Mouse (Mus musculus) hindbrain, embryonic 15.5 days (tissue): ENCODE data around the gene Dapk2. TPM values are rescaled to one million over a fixed set of nuclear protein-coding genes. Genes with fewer than 3 reads are reported as not detected.
A peak's percentile ranks its signal among the peaks of the same experiment; 100 is the strongest.

Experiments used
- ATAC-seq: fragments of 200-750 bp; cut with Nextera tagmentation; 2 replicates; pipeline ENCODE4 v1.8.0; 2017; ENCODE audit warnings: low read depth, moderate number of reproducible peaks, moderate TSS enrichment; ENCODE audit not compliant: low FRiP score
- H3K27ac ChIP-seq: fragments of 300-500 bp; sonication (generic); replicated peaks from 2 replicates; pipeline ENCODE4 v1.5.1; 2015; ENCODE audit warnings: mild to moderate bottlenecking, inconsistent platforms
- H3K27me3 ChIP-seq: fragments of 300-500 bp; sonication (generic); 2 replicates; pipeline ENCODE4 v1.6.1; 2015; ENCODE audit warnings: control low read depth, inconsistent platforms
- H3K36me3 ChIP-seq: fragments of 300-500 bp; sonication (generic); 2 replicates; pipeline ENCODE4 v1.6.1; 2015; ENCODE audit warnings: control low read depth, inconsistent platforms
- H3K4me1 ChIP-seq: fragments of 300-500 bp; sonication (generic); replicated peaks from 2 replicates; pipeline ENCODE4 v1.6.1; 2015; ENCODE audit warnings: control low read depth, inconsistent platforms
- H3K4me2 ChIP-seq: fragments of 300-500 bp; sonication (generic); 2 replicates; pipeline ENCODE4 v1.6.1; 2015; ENCODE audit warnings: moderate library complexity, mild to moderate bottlenecking, inconsistent platforms
- H3K4me3 ChIP-seq: fragments of 300-500 bp; sonication (generic); 2 replicates; pipeline ENCODE4 v1.5.1; 2015; ENCODE audit warnings: mild to moderate bottlenecking, inconsistent platforms
- H3K9ac ChIP-seq: fragments of 300-500 bp; sonication (generic); 2 replicates; pipeline ENCODE4 v1.6.1; 2015; ENCODE audit warnings: inconsistent platforms
- H3K9me3 ChIP-seq: fragments of 300-500 bp; sonication (generic); 2 replicates; pipeline ENCODE4 v1.6.1; 2016; ENCODE audit warnings: control low read depth, inconsistent platforms
- WGBS: fragments of 180-500 bp; shearing (Covaris S2); methylation state at CpG from one replicate; pipeline ENCODE4 v1.1.7; 2015; 5-methylcytosine and 5-hydroxymethylcytosine counted together
- polyA plus RNA-seq: library from polyadenylated mRNA; unstranded; fragments of >200 nt; fragmentation: Nextera tagmentation; extraction: Ambion mirVana; gene quantifications from 2 replicates; pipeline ENCODE4 v1.2.1, GENCODE M21; 2015

The Dapk2 gene
- polyA plus RNA-seq, 1 experiment from 2014 or later: 0.65 TPM

GRCm38 (mm10) chr9:66285901-66286300, 127.9 kb downstream of the Dapk2 start:
- H3K4me2 ChIP-seq: no peak overlapping the region
- 41% methylated on average over 7 of the region's 7 CpGs for WGBS
- no peaks in the 10 kb centered on the region for H3K27me3 ChIP-seq
- no peaks in the 10 kb centered on the region for H3K36me3 ChIP-seq
- H3K9me3 ChIP-seq: no peaks in the 10 kb centered on the region
- no peak for ATAC-seq
- H3K4me1 ChIP-seq: no peaks in the 10 kb centered on the region; the same call in 1 of the 2 replicates
- no peak overlapping the region for H3K27ac ChIP-seq
- no peak overlapping the region for H3K4me3 ChIP-seq
- no peak overlapping the region for H3K9ac ChIP-seq

GRCm38 (mm10) chr9:66290727-66291126, 132.7 kb downstream of the Dapk2 start:
- no peak for ATAC-seq
- H3K27me3 ChIP-seq: no peaks in the 10 kb centered on the region
- H3K4me3 ChIP-seq: no peak overlapping the region
- H3K4me2 ChIP-seq: no peak overlapping the region
- H3K36me3 ChIP-seq: no peaks in the 10 kb centered on the region
- H3K9ac ChIP-seq: no peak overlapping the region
- no peak overlapping the region for H3K27ac ChIP-seq
- H3K9me3 ChIP-seq: no peaks in the 10 kb centered on the region
- peaks cover 5% of the 10 kb centered on the region; the same call in 1 of the 2 replicates for H3K4me1 ChIP-seq
- WGBS: 82% methylated on average over 2 of the region's 2 CpGs

- Histone ChIP-seq H3K27ac (no peak overlapping the region), H3K4me3 (no peak overlapping the region), H3K27me3 (no peaks in the 10 kb centered on the region), H3K36me3 (no peaks in the 10 kb centered on the region), H3K9me3 (no peaks in the 10 kb centered on the region), H3K9ac (no peak overlapping the region), H3K4me2 (no peak overlapping the region), H3K4me1 (peaks cover 5% of the 10 kb centered on the region; the same call in 1 of the 2 replicates)
- 90% methylated on average over 2 of the region's 2 CpGs for WGBS
- ATAC-seq: no peak
These were observed 135.3 kb downstream of the Dapk2 start for GRCm38 (mm10) chr9:66293319-66293718.

DNA sequence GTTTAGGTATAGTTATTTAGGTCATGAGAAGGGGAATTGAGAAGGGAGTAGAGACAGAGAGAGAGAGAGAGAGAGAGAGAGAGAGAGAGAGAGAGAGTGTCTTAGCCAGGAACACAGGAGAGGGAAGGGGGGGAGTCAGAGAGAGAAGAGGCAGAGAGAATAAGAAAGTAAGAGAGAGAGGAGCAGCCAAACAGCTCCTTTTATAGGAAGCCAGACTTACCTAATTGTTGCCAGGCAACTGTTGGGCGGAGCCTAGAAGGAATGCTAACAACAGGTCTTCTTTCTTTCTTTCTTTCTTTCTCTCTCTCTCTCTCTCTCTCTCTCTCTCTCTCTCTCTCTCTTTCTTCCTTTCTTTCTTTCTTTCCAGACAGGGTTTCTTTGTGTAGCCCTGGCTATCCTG, 136.2 kb downstream of the Dapk2 start:
- no peaks in the 10 kb centered on the region for H3K36me3 ChIP-seq
- ATAC-seq: no peak
- 100% methylated on average over 1 of the region's 1 CpGs for WGBS

DNA sequence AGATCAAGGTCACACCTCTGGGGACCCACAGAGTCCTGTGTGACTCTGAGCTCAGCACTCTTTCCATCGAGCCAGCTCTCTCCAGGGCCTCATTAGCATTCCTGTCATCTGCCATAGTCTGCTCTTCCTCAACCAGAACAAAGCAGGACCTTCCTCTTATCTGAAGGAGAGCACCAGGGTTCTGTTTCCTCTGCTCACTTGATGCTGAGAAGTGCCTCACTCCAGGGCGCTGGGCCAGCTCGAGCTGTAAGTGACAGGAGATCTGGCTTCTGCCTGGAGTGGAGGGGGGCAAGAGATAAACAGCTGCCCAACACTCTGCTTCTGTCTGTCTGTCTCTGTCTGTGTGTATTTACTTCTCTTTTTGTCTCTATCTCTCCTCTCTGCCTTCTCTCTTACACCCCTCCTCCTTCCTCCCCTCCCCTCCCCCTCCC, 137.0 kb downstream of the Dapk2 start:
- Histone ChIP-seq H3K4me3 (no peak overlapping the region), H3K4me2 (no peak overlapping the region), H3K9me3 (no peaks in the 10 kb centered on the region), H3K27ac (no peak overlapping the region), H3K27me3 (no peaks in the 10 kb centered on the region), H3K36me3 (no peaks in the 10 kb centered on the region), H3K4me1 (peaks cover 5% of the 10 kb centered on the region; the same call in 1 of the 2 replicates), H3K9ac (no peak overlapping the region)
- 5% methylated on average over 3 of the region's 3 CpGs for WGBS
- ATAC-seq: 0 out of 2 replicates have a peak, but pooled peaks have one; percentile 27

More for the DNA sequence above, 136.2 kb downstream of the Dapk2 start:
- Histone ChIP-seq H3K27me3 (no peaks in the 10 kb centered on the region), H3K4me1 (peaks cover 5% of the 10 kb centered on the region; the same call in 1 of the 2 replicates), H3K9ac (no peak overlapping the region), H3K27ac (no peak overlapping the region), H3K4me2 (no peak overlapping the region), H3K9me3 (no peaks in the 10 kb centered on the region), H3K4me3 (no peak overlapping the region)

DNA sequence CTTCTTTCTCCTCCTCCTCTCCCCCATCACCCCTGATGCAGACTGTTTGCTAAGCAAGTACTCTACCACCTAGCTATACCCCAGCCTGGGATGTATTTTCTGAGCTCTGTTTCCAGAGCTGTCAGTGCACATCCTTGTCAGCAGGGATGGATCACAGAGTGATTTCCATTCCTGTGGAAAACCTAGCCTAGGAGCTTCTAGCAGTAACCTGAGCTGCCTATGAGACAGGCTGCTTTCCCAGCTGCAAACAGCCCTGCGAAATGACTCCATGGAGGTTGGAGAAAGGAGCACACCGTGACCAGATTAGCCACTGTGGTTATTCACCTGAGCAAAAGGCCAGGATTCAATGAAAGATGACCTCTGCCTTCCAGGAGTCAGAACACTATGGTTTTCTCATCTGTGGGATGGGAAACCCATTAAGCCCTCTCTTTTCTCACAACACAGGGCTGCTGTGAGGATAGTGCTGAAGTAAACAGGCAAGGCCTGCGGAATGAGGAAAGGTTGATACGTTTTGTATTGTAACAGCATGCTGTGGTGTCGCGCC, 137.6 kb downstream of the Dapk2 start:
- H3K4me3 ChIP-seq: no peak overlapping the region
- ATAC-seq: no peak
- 79% methylated on average over 6 of the region's 6 CpGs for WGBS

GRCm38 (mm10) chr9:66298783-66299182, 140.8 kb downstream of the Dapk2 start:
- ATAC-seq: no peak
- no peak overlapping the region for H3K4me3 ChIP-seq
- H3K36me3 ChIP-seq: no peaks in the 10 kb centered on the region
- H3K27me3 ChIP-seq: no peaks in the 10 kb centered on the region
- WGBS: 80% methylated on average over 4 of the region's 4 CpGs
- H3K4me2 ChIP-seq: no peak overlapping the region
- no peak overlapping the region for H3K27ac ChIP-seq
- H3K9ac ChIP-seq: no peak overlapping the region
- H3K4me1 ChIP-seq: peaks cover 5% of the 10 kb centered on the region; the same call in 1 of the 2 replicates
- H3K9me3 ChIP-seq: no peaks in the 10 kb centered on the region

More for the DNA sequence above, 137.6 kb downstream of the Dapk2 start:
- Histone ChIP-seq H3K4me1 (peaks cover 5% of the 10 kb centered on the region; the same call in 1 of the 2 replicates), H3K27me3 (no peaks in the 10 kb centered on the region), H3K27ac (no peak overlapping the region), H3K9ac (no peak overlapping the region), H3K4me2 (no peak overlapping the region), H3K9me3 (no peaks in the 10 kb centered on the region), H3K36me3 (no peaks in the 10 kb centered on the region)

DNA sequence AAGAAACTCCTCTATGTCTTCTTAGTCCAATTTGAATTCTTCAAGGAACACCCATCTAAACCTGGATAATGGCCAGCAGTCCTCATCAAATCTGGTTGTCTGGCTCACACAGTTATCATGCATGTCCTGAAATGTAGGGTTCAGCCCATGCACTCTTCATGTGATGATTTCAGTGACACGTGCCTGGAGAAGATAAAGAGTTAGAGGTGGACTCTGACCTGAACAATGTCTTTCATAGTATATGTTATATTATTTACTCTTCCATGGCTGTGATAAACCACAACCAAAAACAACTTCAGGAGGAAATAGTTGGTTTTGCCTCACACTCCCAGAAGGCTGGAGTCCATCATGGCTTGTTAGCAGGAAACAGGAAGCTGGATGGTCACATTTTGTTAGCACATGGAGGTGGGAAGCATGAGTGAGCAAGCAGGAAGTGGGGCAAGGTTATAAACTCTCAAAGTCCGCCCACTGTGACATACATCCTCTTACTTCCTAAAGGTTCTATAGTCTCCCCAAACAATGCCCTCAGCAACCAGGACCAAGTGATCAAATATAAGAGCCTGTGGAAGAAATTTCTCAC, 142.5 kb downstream of the Dapk2 start:
- WGBS: 95% methylated on average over 2 of the region's 2 CpGs
- no peak for ATAC-seq
- Histone ChIP-seq H3K4me2 (no peak overlapping the region), H3K27me3 (no peaks in the 10 kb centered on the region), H3K27ac (no peak overlapping the region), H3K36me3 (no peaks in the 10 kb centered on the region), H3K4me1 (peaks cover 16% of the 10 kb centered on the region), H3K4me3 (no peak overlapping the region), H3K9ac (no peak overlapping the region), H3K9me3 (no peaks in the 10 kb centered on the region)

DNA sequence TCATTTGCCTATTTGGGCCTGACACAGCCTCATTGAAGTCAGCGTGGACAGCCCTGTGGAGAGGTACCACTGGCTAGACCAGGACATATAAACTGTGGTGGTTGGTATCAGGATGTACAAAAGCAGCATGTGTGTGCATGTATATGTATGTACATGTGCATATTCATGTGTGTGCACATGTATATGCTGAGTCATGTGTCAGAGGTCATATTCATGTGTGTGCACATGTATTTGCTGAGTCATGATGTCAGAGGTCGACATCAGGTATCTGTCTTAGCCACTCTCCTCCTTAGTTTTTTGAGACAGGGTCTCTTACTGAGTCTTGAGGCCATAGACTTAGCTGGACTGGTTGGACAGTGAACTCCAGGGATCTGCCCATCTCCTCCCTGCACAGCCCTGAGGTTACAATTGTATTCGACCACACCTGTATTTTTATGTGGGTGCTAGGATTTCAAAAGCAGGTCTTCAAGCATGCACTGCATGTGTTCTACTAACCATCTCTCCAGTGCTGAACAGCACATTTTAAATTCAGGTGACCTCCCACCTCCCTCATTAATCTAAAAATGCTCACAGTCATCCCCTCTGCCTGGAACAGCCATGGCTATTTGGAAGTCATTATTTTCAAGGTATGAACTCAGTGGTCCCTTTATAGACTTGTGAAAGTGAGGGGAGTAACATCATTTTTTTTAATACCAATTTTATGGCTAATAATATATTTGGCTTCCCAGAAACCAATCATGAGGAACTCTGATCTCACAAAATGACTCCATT, 146.5 kb downstream of the Dapk2 start:
- Histone ChIP-seq H3K4me3 (no peak overlapping the region), H3K27me3 (no peaks in the 10 kb centered on the region), H3K4me1 (peaks cover 23% of the 10 kb centered on the region), H3K27ac (peak overlapping the region; percentile 89), H3K9ac (no peak overlapping the region), H3K9me3 (no peaks in the 10 kb centered on the region), H3K4me2 (peak overlapping the region; percentile 55), H3K36me3 (no peaks in the 10 kb centered on the region)
- 0 out of 2 replicates have a peak, but pooled peaks have one; percentile 56 for ATAC-seq
- 89% methylated on average over 3 of the region's 3 CpGs for WGBS

DNA sequence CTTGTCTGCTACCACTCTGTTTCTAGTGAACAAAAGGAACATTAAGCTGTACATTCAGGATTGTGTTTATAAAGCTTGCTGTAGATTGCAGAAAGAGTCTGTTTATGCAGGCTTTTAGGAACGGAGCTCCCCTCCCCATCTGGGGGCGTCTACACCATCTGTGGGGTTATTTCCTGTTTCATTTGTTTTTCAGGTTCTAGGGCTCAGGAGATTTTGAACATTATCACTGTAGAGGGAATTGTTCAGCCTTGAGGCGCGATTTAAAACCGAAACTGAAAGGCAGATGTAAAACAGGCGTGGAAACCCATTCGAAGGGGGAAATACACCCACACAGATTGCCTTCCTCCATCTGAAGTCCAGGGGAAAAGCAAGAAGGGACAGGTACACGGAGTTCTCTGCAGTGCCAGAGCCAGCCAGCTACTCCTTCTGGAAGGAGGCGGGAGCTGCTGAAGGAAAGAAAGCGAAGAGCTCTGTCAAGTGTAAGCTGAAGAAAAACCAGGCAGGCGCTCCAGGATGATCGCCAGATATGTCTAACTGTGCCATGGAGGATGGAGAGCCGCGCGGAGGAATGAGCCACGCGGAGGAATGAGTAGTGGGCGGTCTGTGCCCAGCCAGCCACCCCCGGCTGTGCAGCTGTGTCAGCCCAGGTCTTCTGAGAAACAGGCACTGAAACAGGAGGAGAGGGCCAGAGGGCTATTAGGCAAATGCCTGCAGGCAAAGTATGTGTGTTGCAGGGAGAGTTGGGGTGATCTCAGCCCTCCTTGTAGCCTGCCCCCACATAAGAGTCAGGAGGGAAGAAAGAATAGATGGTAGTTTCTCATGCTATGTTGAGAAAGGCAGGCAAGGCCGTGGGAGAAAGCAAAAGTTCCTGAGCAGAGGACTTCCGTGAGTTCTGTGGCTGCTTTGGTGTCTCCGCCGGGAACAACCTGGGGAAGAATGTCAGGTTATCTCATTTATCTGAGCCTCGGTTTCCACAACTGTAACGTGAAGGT, 147.4 kb downstream of the Dapk2 start:
- no peaks in the 10 kb centered on the region for H3K36me3 ChIP-seq
- peak overlapping the region; percentile 29 for H3K4me3 ChIP-seq
- H3K4me1 ChIP-seq: peaks cover 23% of the 10 kb centered on the region
- 0 out of 2 replicates have a peak overlapping the region, but pooled peaks have one; percentile 40 for H3K9ac ChIP-seq
- ATAC-seq: peak; percentile 68
- H3K27ac ChIP-seq: peak overlapping the region; percentile 89
- H3K4me2 ChIP-seq: peak overlapping the region; percentile 55
- 41% methylated on average over 25 of the region's 25 CpGs for WGBS
- H3K27me3 ChIP-seq: no peaks in the 10 kb centered on the region
- no peaks in the 10 kb centered on the region for H3K9me3 ChIP-seq

DNA sequence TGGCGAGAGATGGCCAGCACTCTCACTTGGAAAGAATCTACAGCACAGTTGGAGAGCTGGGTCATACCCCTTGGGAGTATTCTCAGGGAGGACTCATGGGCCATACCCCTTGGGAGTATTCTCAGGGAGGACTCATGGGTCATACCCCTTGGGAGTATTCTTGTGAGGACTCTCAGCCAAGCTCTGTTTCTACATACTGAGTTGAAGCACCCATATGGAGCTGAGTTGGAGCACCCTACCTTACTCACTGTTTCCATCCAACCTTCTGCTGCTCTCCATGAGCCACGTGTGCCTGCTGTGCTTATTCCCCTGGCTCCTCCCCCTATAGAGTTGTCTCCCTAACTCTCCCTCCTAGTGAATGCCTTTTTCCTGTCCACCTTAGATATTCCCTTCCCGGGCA, 148.4 kb downstream of the Dapk2 start:
- H3K4me2 ChIP-seq: no peak overlapping the region
- no peak overlapping the region for H3K4me3 ChIP-seq
- no peaks in the 10 kb centered on the region for H3K36me3 ChIP-seq
- peaks cover 23% of the 10 kb centered on the region for H3K4me1 ChIP-seq
- 0 out of 2 replicates have a peak overlapping the region, but pooled peaks have one; percentile 31 for H3K27ac ChIP-seq
- ATAC-seq: no peak
- no peak overlapping the region for H3K9ac ChIP-seq
- no peaks in the 10 kb centered on the region for H3K9me3 ChIP-seq
- 69% methylated on average over 3 of the region's 3 CpGs for WGBS
- H3K27me3 ChIP-seq: no peaks in the 10 kb centered on the region
